Mouse (Mus musculus) testis, adult 2 months (tissue): ENCODE results near the gene Hmbs. TPM values are rescaled to one million over a fixed set of nuclear protein-coding genes. Genes with fewer than 3 reads are reported as not detected.

Source experiments
- H3K27ac ChIP-seq: fragments of 200-500 bp; 2 replicates; pipeline ENCODE4 v1.5.1; 2012; ENCODE audit warnings: low read depth, low read length; ENCODE audit not compliant: control insufficient read depth, insufficient read depth
- H3K27me3 ChIP-seq: fragments of 200-500 bp; 2 replicates; pipeline ENCODE4 v1.6.1; 2012; ENCODE audit warnings: mild to moderate bottlenecking, low read length, moderate library complexity; ENCODE audit not compliant: control insufficient read depth, insufficient read depth
- H3K36me3 ChIP-seq: fragments of 200-500 bp; 2 replicates; pipeline ENCODE4 v1.6.1; 2012; ENCODE audit warnings: mild to moderate bottlenecking, low read length; ENCODE audit not compliant: control insufficient read depth, insufficient read depth
- H3K4me1 ChIP-seq: fragments of 200-500 bp; 2 replicates; pipeline ENCODE4 v1.6.1; 2012; ENCODE audit warnings: low read length; ENCODE audit not compliant: control insufficient read depth, insufficient read depth
- H3K4me3 ChIP-seq: fragments of 200-500 bp; 2 replicates; pipeline ENCODE4 v1.5.1; 2012; ENCODE audit warnings: low read depth, mild to moderate bottlenecking, low read length, moderate library complexity, mixed read lengths; ENCODE audit not compliant: control insufficient read depth
- CTCF ChIP-seq: fragments of 200-500 bp; IDR thresholded peaks from 2 replicates; pipeline ENCODE4 v1.5.1; 2012; ENCODE audit warnings: low read depth, mild to moderate bottlenecking, inconsistent platforms, low read length, moderate library complexity; ENCODE audit not compliant: control insufficient read depth, insufficient read depth, insufficient replicate concordance
- POLR2A ChIP-seq: fragments of 200-500 bp; IDR thresholded peaks from 2 replicates; pipeline ENCODE4 v1.6.1; 2012; ENCODE audit warnings: low read depth, mild to moderate bottlenecking, inconsistent platforms, low read length, moderate library complexity; ENCODE audit not compliant: control insufficient read depth
- polyA plus RNA-seq: library from polyadenylated mRNA; depleted of rRNA; stranded (reverse); fragments of >200 nt; gene quantifications from 2 replicates; pipeline ENCODE4 v1.2.3, GENCODE M21; 2012; rRNA removed

Hmbs gene
- polyA plus RNA-seq, 1 experiment, result 18.2 TPM

- Histone ChIP-seq H3K4me3 (no peak overlapping the region), H3K27me3 (peaks cover 10% of the 10 kb centered on the region), H3K4me1 (peaks cover 16% of the 10 kb centered on the region), H3K27ac (no peak overlapping the region), H3K36me3 (peaks cover 4% of the 10 kb centered on the region)
- no peak for TF ChIP-seq CTCF
- TF ChIP-seq POLR2A, result no peak
These were observed 51.5 kb downstream of the Hmbs start for GRCm38 (mm10) chr9:44292490-44292889.

- no peak overlapping the region for H3K4me3 ChIP-seq
- no peak overlapping the region for H3K27ac ChIP-seq
- H3K4me1 ChIP-seq, result peaks cover 22% of the 10 kb centered on the region
- TF ChIP-seq CTCF (no peak), POLR2A (no peak)
- peaks cover 12% of the 10 kb centered on the region for H3K27me3 ChIP-seq
- no peaks in the 10 kb centered on the region for H3K36me3 ChIP-seq
These were observed 55.1 kb downstream of the Hmbs start for GRCm38 (mm10) chr9:44288959-44289291.

GRCm38 (mm10) chr9:44288076-44288958, 55.7 kb downstream of the Hmbs start, which contains the start of gene Abcg4:
Abcg4 (minus strand) TSS chr9:44288615.
- H3K4me3 ChIP-seq, result peak within 1 kb of the TSS; percentile 82
- no peak for TF ChIP-seq POLR2A
- TF ChIP-seq CTCF, result no peak
- no peak within 1 kb of the TSS for H3K27ac ChIP-seq
- no peaks in the 10 kb centered on the region for H3K36me3 ChIP-seq
- H3K4me1 ChIP-seq, result peaks cover 22% of the 10 kb centered on the region
- H3K27me3 ChIP-seq, result peaks cover 12% of the 10 kb centered on the region

GRCm38 (mm10) chr9:44287401-44288075, 56.5 kb downstream of the Hmbs start:
- Histone ChIP-seq H3K36me3 (no peaks in the 10 kb centered on the region), H3K4me1 (peaks cover 22% of the 10 kb centered on the region), H3K4me3 (peak overlapping the region; percentile 82), H3K27ac (no peak overlapping the region), H3K27me3 (peaks cover 12% of the 10 kb centered on the region)
- TF ChIP-seq CTCF (no peak), POLR2A (no peak)

- TF ChIP-seq POLR2A, result no peak
- no peak for TF ChIP-seq CTCF
- Histone ChIP-seq H3K36me3 (no peaks in the 10 kb centered on the region), H3K4me1 (peaks cover 22% of the 10 kb centered on the region), H3K27me3 (peaks cover 12% of the 10 kb centered on the region), H3K4me3 (peak overlapping the region; percentile 82), H3K27ac (no peak overlapping the region)
These were observed 57.0 kb downstream of the Hmbs start for GRCm38 (mm10) chr9:44287003-44287400.

Other genes with a start within 250 kb of the Hmbs start
- 1.4 and 3.4 TPM in 2 replicates for gene Mfrp, start 242.5 kb downstream of the Hmbs start, polyA plus RNA-seq
- gene C1qtnf5, start 237.0 kb downstream of the Hmbs start, polyA plus RNA-seq, result 2.0 and 3.1 TPM in 2 replicates
- 1.2 and 1.6 TPM in 2 replicates for gene Gm49380, start 230.7 kb downstream of the Hmbs start, polyA plus RNA-seq
- 37.5 and 38.3 TPM in 2 replicates for gene Rnf26, start 230.7 kb downstream of the Hmbs start, polyA plus RNA-seq
- gene Mcam, start 209.8 kb downstream of the Hmbs start, polyA plus RNA-seq, result 14.1 and 14.3 TPM in 2 replicates
- 45.5 and 47.9 TPM in 2 replicates for gene Cbl, start 110.2 kb downstream of the Hmbs start, polyA plus RNA-seq
- gene Ccdc153, start 103.6 kb downstream of the Hmbs start, polyA plus RNA-seq, result 0.61 and 0.69 TPM in 2 replicates
- gene Pdzd3, start 92.8 kb downstream of the Hmbs start, polyA plus RNA-seq, result 0.11 TPM in 1 of 2 replicates, not detected in the other
- 1.3 and 1.6 TPM in 2 replicates for gene Nlrx1, start 75.6 kb downstream of the Hmbs start, polyA plus RNA-seq
- gene Abcg4, start 55.6 kb downstream of the Hmbs start, polyA plus RNA-seq, result 0.58 and 0.89 TPM in 2 replicates
- gene Hinfp, start 38.6 kb downstream of the Hmbs start, polyA plus RNA-seq, result 13.1 and 16.0 TPM in 2 replicates
- 16.4 and 20.7 TPM in 2 replicates for gene C2cd2l, start 23.9 kb downstream of the Hmbs start, polyA plus RNA-seq
- 6.5 and 6.7 TPM in 2 replicates for gene Dpagt1, start 18.2 kb downstream of the Hmbs start, polyA plus RNA-seq
- gene H2afx, start 9.5 kb downstream of the Hmbs start, polyA plus RNA-seq, result 107 TPM in 2 replicates
- 19.2 and 19.4 TPM in 2 replicates for gene Vps11, start 17.4 kb upstream of the Hmbs start, polyA plus RNA-seq
- gene Hyou1, start 35.3 kb upstream of the Hmbs start, polyA plus RNA-seq, result 82.1 and 99.9 TPM in 2 replicates
- 14.1 and 14.7 TPM in 2 replicates for gene Slc37a4, start 52.6 kb upstream of the Hmbs start, polyA plus RNA-seq
- gene Rps25, start 62.9 kb upstream of the Hmbs start, polyA plus RNA-seq, result 194 and 199 TPM in 2 replicates
- 40.0 and 41.8 TPM in 2 replicates for gene Trappc4, start 63.4 kb upstream of the Hmbs start, polyA plus RNA-seq
- 10.9 TPM in 2 replicates for gene Ccdc84, start 74.3 kb upstream of the Hmbs start, polyA plus RNA-seq
- 1.5 and 2.0 TPM in 2 replicates for gene Foxr1, start 96.9 kb upstream of the Hmbs start, polyA plus RNA-seq
- gene Upk2, start 110.7 kb upstream of the Hmbs start, polyA plus RNA-seq, result 2.2 and 4.3 TPM in 2 replicates
- 8.4 and 9.1 TPM in 2 replicates for gene Bcl9l, start 138.6 kb upstream of the Hmbs start, polyA plus RNA-seq
- 8.6 and 11.2 TPM in 2 replicates for gene Cxcr5, start 217.6 kb upstream of the Hmbs start, polyA plus RNA-seq